Mouse (Mus musculus): ENCODE results near the gene 9330182L06Rik.

The 9330182L06Rik gene

GRCm38 (mm10) chr5:9525507-9525906, 259.6 kb downstream of the 9330182L06Rik start:
- no peak for DNase-seq (ENCODE audit: low spot score in 2 of 2)

Measured in cerebellum, postnatal 4 days (tissue).